Mouse (Mus musculus) erythroblast, adult 5-6 weeks (primary cell): ENCODE data around the gene Auts2. TPM values are rescaled to one million over a fixed set of nuclear protein-coding genes. Genes with fewer than 3 reads are reported as not detected.

Source experiments
- ATAC-seq: replicated peaks from 2 replicates; pipeline ENCODE4 v1.8.0; 2016; ENCODE audit warnings: moderate number of reproducible peaks, mild to moderate bottlenecking, moderate TSS enrichment, inconsistent platforms; ENCODE audit not compliant: poor library complexity, low FRiP score, severe bottlenecking
- total RNA-seq, 2 experiments: library from RNA; stranded (forward) in 1 of 2; stranded (reverse) in 1 of 2; fragments of 150-400 nt in 1 of 2; fragments of 200-764, 138-1000 nt in 1 of 2; gene quantifications; 2 replicates each; pipeline versions ENCODE4 v1.2.3 to v1.2.4; 2015 to 2017; ENCODE audit warnings: low replicate concordance in 2 of 2

Gene Auts2
- total RNA-seq, 2 experiments from 2014 or later = 0.34 to 1.2 TPM

DNA sequence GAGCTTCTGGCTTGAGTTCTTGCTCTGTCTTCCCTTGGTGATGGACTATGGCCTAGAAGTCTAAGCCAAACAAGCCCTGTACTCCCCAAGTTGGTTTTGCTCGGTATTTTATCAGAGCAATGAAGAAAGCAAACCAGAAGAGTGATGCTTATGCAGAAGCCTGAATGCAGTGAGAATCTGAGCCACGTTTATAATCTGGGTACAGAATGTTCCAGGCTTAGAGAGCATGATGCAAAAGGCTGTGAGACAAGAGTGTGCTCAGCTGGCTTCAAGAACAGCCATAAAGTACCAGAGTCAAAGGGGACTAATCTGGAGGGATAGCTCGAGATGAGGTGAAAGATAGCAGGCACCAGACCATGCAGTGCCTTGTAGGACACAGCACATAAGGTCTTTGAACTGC, 205.5 kb downstream of the Auts2 start:
- no peak for ATAC-seq

GRCm38 (mm10) chr5:132335719-132336118, 207.4 kb downstream of the Auts2 start:
- no peak for ATAC-seq

GRCm38 (mm10) chr5:132334796-132335195, 208.3 kb downstream of the Auts2 start:
- ATAC-seq = no peak

- ATAC-seq = no peak
These were observed 209.4 kb downstream of the Auts2 start for GRCm38 (mm10) chr5:132333744-132334143.

- no peak for ATAC-seq
These were observed 210.6 kb downstream of the Auts2 start for GRCm38 (mm10) chr5:132332521-132332920.

DNA sequence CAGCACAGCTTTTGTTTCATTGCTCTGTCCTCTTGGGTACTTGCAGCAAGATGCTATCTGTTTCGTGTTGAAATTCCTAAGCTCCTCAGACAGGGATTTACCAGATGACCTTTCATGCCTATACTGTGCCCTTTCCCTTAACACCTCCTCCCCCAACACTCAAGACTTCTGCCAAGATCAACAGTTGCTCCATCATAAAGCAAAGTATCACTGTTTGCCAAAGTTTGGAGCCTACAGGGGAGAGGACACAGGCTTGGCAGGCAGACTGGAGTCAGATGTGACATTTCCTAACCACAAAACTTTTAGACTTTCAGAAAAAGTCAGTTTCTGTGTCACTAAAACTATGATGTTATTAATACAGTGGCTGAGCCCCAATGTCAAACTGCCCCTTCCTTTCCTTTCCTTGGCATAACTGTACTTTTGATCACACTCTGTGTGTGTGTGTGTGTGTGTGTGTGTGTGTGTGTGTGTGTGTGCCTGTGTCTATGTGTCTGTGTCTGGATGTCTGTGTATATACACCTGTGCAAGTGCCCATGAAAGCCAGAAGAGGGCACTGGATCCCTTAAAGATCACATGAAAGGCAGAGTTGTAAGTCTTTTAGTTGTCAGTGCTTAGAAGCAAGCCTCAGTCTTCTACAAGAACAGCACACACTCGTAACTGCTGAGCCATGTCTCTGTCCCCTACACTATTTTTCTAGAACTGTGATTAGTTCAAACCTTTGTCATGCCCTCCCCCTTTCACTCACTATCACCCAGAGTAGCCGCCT, 213.8 kb downstream of the Auts2 start:
- ATAC-seq = no peak

- ATAC-seq = no peak
These were observed 218.8 kb downstream of the Auts2 start for GRCm38 (mm10) chr5:132324246-132324883.

DNA sequence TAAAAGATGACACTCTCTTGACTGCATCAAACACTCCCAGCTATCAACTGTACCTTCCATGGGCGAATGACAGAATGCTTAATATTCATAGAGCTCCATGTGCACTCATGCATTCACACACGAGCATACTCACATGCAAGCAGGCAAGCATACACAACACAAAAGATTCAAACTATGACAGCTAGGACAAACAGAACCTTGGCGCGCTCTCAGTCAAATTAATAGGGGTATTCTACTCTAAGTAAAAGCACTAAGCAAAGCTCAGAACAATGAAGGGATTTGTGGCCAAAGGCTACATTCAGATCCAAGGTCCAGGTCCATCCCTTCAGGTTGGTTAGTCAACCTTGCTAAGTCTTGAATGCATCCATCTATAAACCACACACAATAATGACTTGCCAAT, 219.5 kb downstream of the Auts2 start:
- no peak for ATAC-seq

- no peak for ATAC-seq
These were observed 220.2 kb downstream of the Auts2 start for GRCm38 (mm10) chr5:132322971-132323370.

DNA sequence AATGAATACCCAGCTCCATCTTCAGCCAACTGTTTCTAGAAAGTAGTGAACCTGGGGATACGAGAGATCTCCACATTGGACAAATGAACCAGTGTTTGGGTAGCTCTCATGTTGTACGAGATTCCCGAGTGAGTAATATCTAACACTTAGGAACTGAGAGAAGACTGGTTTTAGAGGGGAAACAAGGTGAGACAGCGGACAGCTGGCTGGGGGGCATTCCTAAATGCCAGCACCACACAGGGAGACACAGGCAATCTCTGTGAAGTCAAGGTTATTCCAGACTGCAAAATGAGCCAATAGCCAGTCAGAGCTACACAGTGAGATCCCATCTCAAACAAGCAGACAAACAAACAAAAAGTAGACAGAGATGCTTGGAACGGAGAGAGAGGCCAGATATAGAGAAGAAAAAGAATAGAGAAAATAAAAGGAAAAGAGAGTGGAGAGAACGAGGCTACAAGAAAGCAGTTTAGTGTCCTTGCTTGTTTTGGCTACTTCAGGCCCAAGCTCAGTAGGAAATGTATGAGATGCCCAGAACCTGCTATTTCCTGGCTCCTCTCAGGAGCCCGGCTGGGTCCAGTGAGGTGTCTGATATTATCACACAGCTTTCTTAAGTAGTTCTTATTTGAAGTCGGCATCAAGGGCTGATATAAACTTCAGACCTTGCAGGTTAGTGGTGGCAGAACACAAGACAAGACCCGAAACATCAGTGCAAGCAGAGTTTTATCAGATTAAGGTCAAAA, 224.9 kb downstream of the Auts2 start:
- ATAC-seq = no peak

DNA sequence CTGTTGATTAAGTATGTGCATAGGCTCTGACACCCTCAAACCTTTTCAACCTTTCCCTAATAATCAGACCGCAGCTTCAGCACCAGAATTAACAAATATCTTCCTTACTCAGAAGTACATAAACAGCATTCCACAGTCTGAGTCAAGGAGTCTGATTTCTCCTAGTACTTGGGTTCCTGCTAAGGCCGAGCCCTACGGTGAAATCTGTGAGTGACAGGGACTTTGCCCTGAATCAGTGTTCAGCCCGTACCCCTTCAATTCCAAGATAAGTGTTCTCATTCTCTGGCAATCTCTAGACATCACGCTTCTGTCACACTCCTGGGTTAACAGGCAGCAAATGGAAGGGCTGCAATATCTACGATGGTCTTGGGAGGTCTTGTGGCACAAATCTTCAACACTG, 226.2 kb downstream of the Auts2 start:
- no peak for ATAC-seq

- no peak for ATAC-seq
These were observed 228.8 kb downstream of the Auts2 start for GRCm38 (mm10) chr5:132314300-132314699.

- ATAC-seq = no peak
These were observed 236.1 kb downstream of the Auts2 start for GRCm38 (mm10) chr5:132307000-132307399.

DNA sequence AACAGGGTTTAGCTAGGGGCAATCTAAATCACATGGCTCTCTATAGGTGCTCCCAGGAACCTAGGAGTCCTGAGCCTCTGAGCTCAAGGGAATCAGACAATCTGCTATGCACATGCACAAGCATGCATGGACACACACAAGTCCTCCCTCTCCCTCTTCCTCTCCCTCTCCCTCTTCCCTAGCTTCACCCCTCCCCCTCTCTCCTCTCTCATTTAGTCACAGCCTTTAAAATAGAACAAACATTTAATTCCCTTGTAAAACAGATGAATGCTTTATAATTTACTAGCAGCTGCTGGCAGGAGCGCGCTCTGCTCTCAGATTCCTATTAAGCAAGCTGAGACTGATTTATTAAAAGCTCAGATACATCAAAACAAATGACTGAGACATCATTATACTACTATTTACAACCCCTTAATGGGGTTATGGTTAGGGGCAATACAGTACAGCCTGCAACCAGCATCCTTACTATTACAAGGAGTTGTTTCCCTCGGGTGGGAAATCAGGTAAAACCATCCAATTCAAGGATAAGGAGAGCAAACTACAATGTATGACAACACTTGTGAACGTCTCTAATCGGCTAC, 237.7 kb downstream of the Auts2 start:
- no peak for ATAC-seq

- ATAC-seq = no peak
These were observed 240.4 kb downstream of the Auts2 start for GRCm38 (mm10) chr5:132302778-132303177.

DNA sequence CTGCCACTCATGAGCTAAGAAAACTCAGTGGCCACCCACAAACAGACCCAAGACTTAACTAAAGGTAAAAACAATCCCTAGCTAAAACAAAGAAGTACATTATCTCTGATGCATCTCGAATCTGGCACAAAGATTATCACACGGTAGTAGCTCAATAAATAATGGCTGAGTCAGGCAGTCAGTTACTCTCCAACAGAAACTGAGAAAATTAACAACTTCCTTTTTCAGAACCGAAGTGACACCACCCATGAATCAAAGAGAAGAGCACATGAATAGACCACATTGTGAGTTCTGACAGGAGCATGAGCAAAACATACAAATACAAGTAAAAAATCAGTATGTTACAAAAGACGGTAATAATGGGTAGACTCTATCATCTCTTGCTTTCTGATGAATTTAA, 242.3 kb downstream of the Auts2 start:
- no peak for ATAC-seq

DNA sequence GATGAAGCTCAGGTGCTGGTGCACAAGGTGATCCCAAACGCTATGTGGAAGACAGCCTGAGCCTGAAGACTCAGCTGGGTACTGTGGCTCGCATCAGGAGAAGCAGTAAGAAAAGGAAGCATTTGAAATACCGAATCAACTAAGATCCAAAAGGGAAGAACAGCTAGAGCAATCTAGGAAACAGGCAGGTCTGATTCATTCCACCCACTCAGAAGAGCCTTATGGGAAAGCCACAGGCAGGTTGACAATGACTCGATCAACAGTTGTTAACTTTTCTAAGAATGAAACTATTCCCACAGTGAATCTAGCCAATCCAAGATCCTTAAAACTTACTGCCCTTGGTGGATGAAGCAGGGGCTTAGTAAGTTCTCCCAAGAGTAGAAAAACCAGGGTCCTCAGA, 243.4 kb downstream of the Auts2 start:
- ATAC-seq = no peak

GRCm38 (mm10) chr5:132298996-132299395, 244.1 kb downstream of the Auts2 start:
- no peak for ATAC-seq

- no peak for ATAC-seq
These were observed 245.8 kb downstream of the Auts2 start for GRCm38 (mm10) chr5:132297309-132297708.

DNA sequence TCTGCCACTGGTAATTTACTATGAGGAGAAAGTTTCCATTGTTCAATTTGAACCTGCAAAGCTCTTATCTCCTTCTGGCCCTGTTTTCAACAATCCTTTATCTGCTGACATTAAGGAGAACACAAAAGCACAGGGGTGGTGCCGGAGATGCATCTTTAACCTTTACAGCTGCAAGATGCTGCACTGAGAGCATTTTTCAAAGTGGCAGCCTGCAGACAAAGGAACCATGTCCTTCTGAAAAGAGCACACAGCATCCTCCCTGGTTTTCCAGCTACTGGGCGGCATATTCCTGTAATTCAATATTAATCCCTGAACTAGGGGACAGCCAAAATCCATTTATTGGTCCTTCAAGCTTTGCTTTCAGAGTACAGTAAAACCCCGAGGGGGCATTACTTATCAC, 248.7 kb downstream of the Auts2 start:
- no peak for ATAC-seq

DNA sequence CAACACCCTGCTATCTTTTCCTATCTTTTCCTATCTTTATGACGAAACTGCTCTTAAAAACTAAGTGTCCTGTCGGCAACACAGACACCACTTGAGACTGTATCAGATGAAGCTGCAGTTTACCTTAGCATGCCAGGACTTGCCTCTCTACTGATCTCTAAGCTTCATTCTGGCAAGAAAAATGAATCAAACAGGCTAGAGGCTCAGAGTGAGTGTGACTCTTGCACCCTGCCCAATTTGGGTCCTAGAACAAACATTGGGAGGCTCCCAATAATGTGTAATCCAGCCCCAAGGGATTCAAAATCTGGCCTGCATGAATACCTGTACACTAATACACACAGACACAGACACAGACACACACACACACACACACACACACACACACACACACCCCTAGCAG, 250.2 kb downstream of the Auts2 start:
- ATAC-seq = no peak
